Mouse (Mus musculus) limb, embryonic 14.5 days (tissue): ENCODE results near the gene Tkt. TPM values are rescaled to one million over a fixed set of nuclear protein-coding genes. Genes with fewer than 3 reads are reported as not detected.
A peak's percentile ranks its signal among the peaks of the same experiment; 100 is the strongest.

Experiments
- ATAC-seq: fragments of 200-750 bp; cut with Nextera tagmentation; 2 replicates; pipeline ENCODE4 v1.8.0; 2017; ENCODE audit warnings: low read depth, moderate number of reproducible peaks, moderate TSS enrichment; ENCODE audit not compliant: low FRiP score
- DNase-seq: peaks from one replicate; pipeline ENCODE4 v3.0.0-alpha.2; 2015; ENCODE audit warnings: low spot score
- H3K27ac ChIP-seq: fragments of 300-500 bp; sonication (generic); replicated peaks from 2 replicates; pipeline ENCODE4 v1.5.1; 2014; ENCODE audit warnings: low read depth, mild to moderate bottlenecking, low read length, moderate library complexity, mixed read lengths
- H3K27me3 ChIP-seq: fragments of 300-500 bp; sonication (generic); 2 replicates; pipeline ENCODE4 v1.6.1; 2014; ENCODE audit warnings: low read length, mixed read lengths; ENCODE audit not compliant: control insufficient read depth, insufficient read depth
- H3K36me3 ChIP-seq: fragments of 300-500 bp; sonication (generic); 2 replicates; pipeline ENCODE4 v1.6.1; 2014; ENCODE audit warnings: mild to moderate bottlenecking, low read length, moderate library complexity, mixed read lengths; ENCODE audit not compliant: control insufficient read depth, insufficient read depth
- H3K4me1 ChIP-seq: fragments of 300-500 bp; sonication (generic); 2 replicates; pipeline ENCODE4 v1.6.1; 2014; ENCODE audit warnings: antibody characterized with exemption, low read length, mixed read lengths; ENCODE audit not compliant: control insufficient read depth, insufficient read depth
- H3K4me2 ChIP-seq: fragments of 300-500 bp; sonication (generic); replicated peaks from 2 replicates; pipeline ENCODE4 v1.6.1; 2014; ENCODE audit warnings: low read depth, mild to moderate bottlenecking, low read length, moderate library complexity; ENCODE audit not compliant: severe bottlenecking
- H3K4me3 ChIP-seq: fragments of 300-500 bp; sonication (generic); replicated peaks from 2 replicates; pipeline ENCODE4 v1.5.1; 2014; ENCODE audit warnings: low read length
- H3K9ac ChIP-seq: fragments of 300-500 bp; sonication (generic); 2 replicates; pipeline ENCODE4 v1.6.1; 2014; ENCODE audit warnings: mild to moderate bottlenecking, low read depth, low read length, moderate library complexity; ENCODE audit not compliant: severe bottlenecking
- H3K9me3 ChIP-seq: fragments of 300-500 bp; sonication (generic); 2 replicates; pipeline ENCODE4 v1.6.1; 2016; ENCODE audit warnings: low read length; ENCODE audit not compliant: control insufficient read depth
- POLR2A ChIP-seq: fragments of 200-500 bp; IDR thresholded peaks from 2 replicates; pipeline ENCODE4 v1.8.0; 2012; ENCODE audit warnings: inconsistent platforms, mild to moderate bottlenecking, moderate library complexity, borderline replicate concordance; ENCODE audit not compliant: insufficient read depth, insufficient read length; ENCODE audit errors: extremely low read depth
- WGBS: fragments of 180-500 bp; shearing (Covaris S2); extraction: QIAGEN DNeasy Blood & Tissue Kit; methylation state at CpG from one replicate; pipeline ENCODE4 v1.1.7; 2014; 5-methylcytosine and 5-hydroxymethylcytosine counted together
- polyA plus RNA-seq, 2 experiments: library from polyadenylated mRNA; depleted of rRNA in 1 of 2; stranded (reverse) in 1 of 2; unstranded in 1 of 2; fragments of >200 nt; fragmentation: Nextera tagmentation in 1 of 2; extraction: Ambion mirVana in 1 of 2; gene quantifications; 2 replicates each; pipeline versions ENCODE4 v1.2.1 to v1.2.3; 2012 to 2014

The Tkt gene
- polyA plus RNA-seq, 2 experiments: 107 to 195 TPM

DNA sequence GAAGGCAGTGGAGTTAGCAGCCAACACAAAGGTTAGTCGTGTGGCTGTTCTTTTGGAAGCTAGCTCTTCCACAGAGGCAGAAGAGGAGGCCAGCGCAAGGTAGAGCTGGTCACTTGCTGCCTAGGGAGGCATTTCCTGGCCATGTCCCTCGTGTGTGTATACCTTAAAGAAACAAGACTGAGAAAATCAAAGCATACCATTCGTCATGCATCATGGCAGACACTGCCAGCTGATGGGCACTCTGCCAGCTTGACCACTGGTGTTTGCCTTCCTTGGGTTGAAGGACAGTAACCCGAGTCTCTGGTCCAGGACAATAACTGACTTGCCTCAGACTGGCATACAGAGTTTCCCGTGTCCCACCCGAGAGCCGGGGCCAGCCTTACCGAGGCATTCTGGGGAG lies 22.1 kb downstream of the Tkt start:
- WGBS: 84% methylated on average over 9 of the region's 9 CpGs

GRCm38 (mm10) chr14:30572253-30572652 lies 24.1 kb downstream of the Tkt start:
- ATAC-seq (no peak), DNase-seq (no peak)
- Histone ChIP-seq H3K4me2 (no peak overlapping the region), H3K27ac (no peak overlapping the region), H3K9me3 (no peaks in the 10 kb centered on the region), H3K4me3 (no peak overlapping the region), H3K36me3 (peaks cover 85% of the 10 kb centered on the region), H3K27me3 (no peaks in the 10 kb centered on the region), H3K4me1 (peaks cover 5% of the 10 kb centered on the region; the same call in 1 of the 2 replicates), H3K9ac (no peak overlapping the region)
- TF ChIP-seq POLR2A: no peak
- WGBS: 91% methylated on average over 10 of the region's 10 CpGs

More for the DNA sequence above, 22.1 kb downstream of the Tkt start:
- no peak for ATAC-seq
- H3K4me2 ChIP-seq: no peak overlapping the region
- H3K9ac ChIP-seq: no peak overlapping the region
- no peaks in the 10 kb centered on the region for H3K27me3 ChIP-seq
- DNase-seq: no peak
- TF ChIP-seq POLR2A: no peak
- no peak overlapping the region for H3K27ac ChIP-seq
- H3K4me3 ChIP-seq: no peak overlapping the region
- peaks cover 95% of the 10 kb centered on the region for H3K36me3 ChIP-seq
- H3K9me3 ChIP-seq: no peaks in the 10 kb centered on the region
- H3K4me1 ChIP-seq: no peaks in the 10 kb centered on the region

GRCm38 (mm10) chr14:30573235-30573634 lies 25.1 kb downstream of the Tkt start:
- Histone ChIP-seq H3K9me3 (no peaks in the 10 kb centered on the region), H3K27ac (no peak overlapping the region), H3K27me3 (no peaks in the 10 kb centered on the region), H3K36me3 (peaks cover 75% of the 10 kb centered on the region), H3K4me2 (no peak overlapping the region), H3K9ac (no peak overlapping the region), H3K4me1 (peaks cover 5% of the 10 kb centered on the region; the same call in 1 of the 2 replicates), H3K4me3 (no peak overlapping the region)
- WGBS: 73% methylated on average over 8 of the region's 8 CpGs
- DNase-seq (no peak), ATAC-seq (no peak)
- no peak for TF ChIP-seq POLR2A

DNA sequence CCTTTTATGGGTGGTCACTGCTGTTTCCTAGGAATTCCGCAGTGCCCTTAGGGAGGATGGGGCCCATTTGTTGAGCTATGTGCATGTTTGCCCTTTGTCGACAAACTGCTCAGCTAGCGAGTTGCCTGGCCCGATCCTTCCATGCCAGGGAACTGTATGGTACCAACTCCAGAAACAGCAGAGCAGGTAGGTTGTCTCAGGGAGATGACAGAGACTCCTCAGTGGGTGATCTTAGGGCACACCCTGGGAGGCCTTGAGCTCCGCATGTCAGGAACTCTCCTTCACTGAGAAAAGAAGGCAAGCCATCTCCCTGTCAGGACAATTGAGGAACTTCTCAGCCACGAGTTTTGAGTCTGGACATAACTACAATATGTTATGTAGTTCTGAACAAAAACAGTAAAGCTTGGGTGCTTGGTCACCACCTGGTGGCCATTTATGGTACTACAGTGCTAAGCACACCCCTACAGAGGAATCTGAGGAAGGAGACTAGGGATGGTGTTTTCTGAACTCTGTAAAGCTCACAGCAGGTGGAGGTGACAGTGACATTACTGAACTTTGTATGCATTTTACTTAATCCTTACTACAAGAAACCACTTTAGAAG lies 25.9 kb downstream of the Tkt start:
- peak; percentile 76 for ATAC-seq
- H3K27ac ChIP-seq: no peak overlapping the region

DNA sequence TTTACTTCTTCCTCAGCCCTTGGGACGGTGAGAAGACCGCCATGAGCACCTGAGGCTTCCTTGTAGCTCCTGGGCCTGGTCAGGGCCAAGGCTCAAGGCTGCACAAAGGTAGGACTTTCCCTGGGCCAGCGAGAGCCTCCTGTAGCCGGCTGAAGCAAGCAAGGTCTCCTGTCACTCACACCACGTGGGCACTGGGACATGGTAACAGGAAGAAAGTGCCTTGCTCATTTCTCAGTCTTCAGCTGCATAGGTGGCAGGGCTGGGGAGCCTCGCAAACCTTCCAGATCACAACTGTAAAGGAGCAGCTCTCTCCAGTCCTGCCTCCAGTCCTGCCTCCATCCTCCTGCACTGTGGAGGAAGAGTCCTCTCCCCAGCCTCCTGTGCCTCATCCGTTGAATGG lies 27.6 kb downstream of the Tkt start:
- H3K36me3 ChIP-seq: peaks cover 52% of the 10 kb centered on the region
- H3K9me3 ChIP-seq: no peaks in the 10 kb centered on the region
- peaks cover 5% of the 10 kb centered on the region; the same call in 1 of the 2 replicates for H3K4me1 ChIP-seq
- no peak overlapping the region for H3K4me3 ChIP-seq
- H3K4me2 ChIP-seq: no peak overlapping the region
- peak overlapping the region; percentile 34; the same call in 1 of the 2 replicates for H3K9ac ChIP-seq
- WGBS: 64% methylated on average over 7 of the region's 7 CpGs
- H3K27ac ChIP-seq: no peak overlapping the region
- DNase-seq (no peak), ATAC-seq (no peak)
- TF ChIP-seq POLR2A: no peak
- no peaks in the 10 kb centered on the region for H3K27me3 ChIP-seq

More for the DNA sequence above, 25.9 kb downstream of the Tkt start:
- Histone ChIP-seq H3K4me2 (no peak overlapping the region), H3K4me3 (no peak overlapping the region), H3K36me3 (peaks cover 67% of the 10 kb centered on the region), H3K4me1 (peaks cover 5% of the 10 kb centered on the region; the same call in 1 of the 2 replicates), H3K9me3 (no peaks in the 10 kb centered on the region), H3K9ac (no peak overlapping the region), H3K27me3 (no peaks in the 10 kb centered on the region)
- 60% methylated on average over 6 of the region's 6 CpGs for WGBS
- peak; percentile 93 for DNase-seq
- TF ChIP-seq POLR2A: no peak
